Mouse (Mus musculus) ES-Bruce4 (cell line): Measurements from ENCODE around the gene Mast4.

Source experiments
- CTCF ChIP-seq: IDR thresholded peaks from one replicate; pipeline ENCODE4 v1.8.1; 2011; ENCODE audit warnings: low read depth, low read length
- EP300 ChIP-seq: IDR thresholded peaks from 2 replicates; pipeline ENCODE4 v1.6.1; 2011; ENCODE audit warnings: low read depth, low read length; ENCODE audit not compliant: insufficient read depth

DNA sequence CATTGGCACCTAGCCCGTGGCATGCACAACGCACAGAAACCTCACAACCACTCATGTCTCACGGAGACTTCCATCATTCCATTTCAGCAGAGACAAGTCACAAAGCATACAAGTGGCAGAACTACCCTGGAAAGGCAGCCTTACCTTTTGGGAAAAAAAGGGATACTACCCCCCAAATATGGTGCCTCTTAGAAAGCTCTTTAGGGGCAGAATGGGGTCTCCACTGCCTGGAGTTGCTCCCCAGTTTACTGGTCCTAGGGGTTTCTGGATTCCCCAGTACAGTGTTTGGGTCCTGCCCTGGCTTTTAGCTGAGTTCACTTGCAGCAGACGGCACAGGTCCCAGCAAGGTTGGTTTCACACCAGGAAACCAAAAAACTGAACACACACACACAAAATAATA is 345.3 kb downstream of the Mast4 start:
- TF ChIP-seq EP300 (no peak), CTCF (no peak)
